Mouse (Mus musculus): ENCODE measurements around the gene Shisa9. TPM values are rescaled to one million over a fixed set of nuclear protein-coding genes. Genes with fewer than 3 reads are reported as not detected.
A peak's percentile ranks its signal among the peaks of the same experiment; 100 is the strongest.

The Shisa9 gene
- total and polyA plus RNA-seq, 2 experiments, result 0.12 to 0.74 TPM

DNA sequence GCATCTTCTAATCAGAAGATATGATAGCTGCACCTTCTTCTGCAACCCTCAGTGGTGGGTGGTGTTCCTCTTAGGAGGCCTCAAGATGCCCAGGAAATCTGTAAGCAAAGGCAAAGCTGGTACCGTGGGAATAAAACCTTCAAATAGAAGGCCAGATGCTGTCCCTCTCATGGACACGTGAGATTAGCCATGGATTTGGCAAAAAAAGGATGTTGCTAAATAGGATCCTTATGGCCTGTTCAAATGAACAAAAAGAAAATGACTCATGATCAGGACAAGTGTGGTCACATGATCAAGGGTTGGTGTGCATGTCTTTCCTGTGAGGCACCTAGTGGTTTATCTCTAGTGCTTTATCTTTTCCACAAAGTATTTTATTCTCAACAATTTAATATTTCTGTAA lies 194.1 kb downstream of the Shisa9 start:
- H3K4me3 ChIP-seq (ENCODE audit: insufficient read depth, low read depth, low read length), result no peak overlapping the region
- no peaks in the 10 kb centered on the region for H3K4me1 ChIP-seq (ENCODE audit: control insufficient read depth, insufficient read depth, low read length)
- H3K36me3 ChIP-seq (ENCODE audit: control insufficient read depth, insufficient read depth, low read length), result no peaks in the 10 kb centered on the region
- H3K79me2 ChIP-seq (ENCODE audit: control insufficient read depth, insufficient read depth, low read length), result no peaks in the 10 kb centered on the region
- no peak overlapping the region for H3K27ac ChIP-seq (replicated peaks; ENCODE audit: insufficient read depth, low read depth, low read length)
- TF ChIP-seq CTCF (IDR thresholded peaks at IDR 0.05; ENCODE audit: low read depth, low read length), result no peak
- no peak overlapping the region for H3K9ac ChIP-seq (ENCODE audit: low read depth, low read length)
- 71% methylated on average over 2 of the region's 2 CpGs for WGBS
- DNase-seq (ENCODE audit: extremely low read depth, low read depth, low spot score), result no peak
- no peaks in the 10 kb centered on the region for H3K27me3 ChIP-seq (ENCODE audit: control insufficient read depth, insufficient read depth, low read length)

DNA sequence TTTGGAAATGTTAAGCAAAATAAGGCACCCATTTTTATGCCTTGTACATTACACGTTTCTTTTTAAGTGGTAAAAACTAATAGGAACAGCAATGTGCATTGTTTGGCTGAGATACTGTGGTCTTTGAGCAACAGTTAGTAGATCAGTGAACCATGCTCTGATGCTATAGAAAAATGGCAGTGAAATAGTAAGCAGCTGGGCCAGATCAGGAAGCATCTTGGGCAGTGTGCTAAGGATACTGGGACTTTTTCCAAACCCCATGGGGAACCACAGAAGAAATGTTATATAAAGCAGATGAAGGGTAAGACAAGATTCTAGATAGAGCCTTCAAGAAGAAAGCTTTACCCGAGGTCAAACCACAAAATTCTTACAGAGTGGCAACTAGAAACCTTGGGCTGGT lies 205.8 kb downstream of the Shisa9 start:
- no peak for DNase-seq (ENCODE audit: extremely low read depth, low read depth, low spot score)
- Histone ChIP-seq H3K4me1 (ENCODE audit: control insufficient read depth, insufficient read depth, low read length) (no peaks in the 10 kb centered on the region), H3K79me2 (ENCODE audit: control insufficient read depth, insufficient read depth, low read length) (no peaks in the 10 kb centered on the region), H3K27ac (replicated peaks; ENCODE audit: insufficient read depth, low read depth, low read length) (no peak overlapping the region), H3K4me3 (ENCODE audit: insufficient read depth, low read depth, low read length) (no peak overlapping the region), H3K9ac (ENCODE audit: low read depth, low read length) (no peak overlapping the region), H3K27me3 (ENCODE audit: control insufficient read depth, insufficient read depth, low read length) (no peaks in the 10 kb centered on the region), H3K36me3 (ENCODE audit: control insufficient read depth, insufficient read depth, low read length) (no peaks in the 10 kb centered on the region)
- TF ChIP-seq POLR2A (IDR thresholded peaks at IDR 0.05; ENCODE audit: extremely low read depth, insufficient read depth, low read length) (no peak), CTCF (IDR thresholded peaks at IDR 0.05; ENCODE audit: low read depth, low read length) (no peak)
- WGBS, result 71% methylated on average over 2 of the region's 2 CpGs

DNA sequence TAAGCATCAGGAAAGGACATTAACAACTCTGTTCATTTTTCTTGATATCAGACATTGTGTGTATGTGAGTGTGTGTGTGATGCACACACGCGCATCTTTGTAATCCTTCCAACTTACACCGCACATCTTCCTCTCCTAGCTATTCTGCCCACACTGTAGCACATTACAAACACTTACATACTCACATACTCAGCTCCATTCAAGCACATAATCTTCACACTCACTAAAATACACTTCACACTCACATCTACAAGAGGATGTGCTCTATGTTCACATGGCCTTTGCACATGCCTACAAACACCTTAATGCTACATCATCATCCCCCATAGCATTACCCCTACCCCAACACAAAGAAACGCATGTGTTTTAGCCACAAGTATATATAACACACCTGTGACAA lies 212.9 kb downstream of the Shisa9 start:
- no peak for DNase-seq (ENCODE audit: extremely low read depth, low read depth, low spot score)
- Histone ChIP-seq H3K9ac (ENCODE audit: low read depth, low read length) (no peak overlapping the region), H3K79me2 (ENCODE audit: control insufficient read depth, insufficient read depth, low read length) (no peaks in the 10 kb centered on the region), H3K36me3 (ENCODE audit: control insufficient read depth, insufficient read depth, low read length) (no peaks in the 10 kb centered on the region), H3K4me3 (ENCODE audit: insufficient read depth, low read depth, low read length) (no peak overlapping the region), H3K4me1 (ENCODE audit: control insufficient read depth, insufficient read depth, low read length) (no peaks in the 10 kb centered on the region), H3K27ac (replicated peaks; ENCODE audit: insufficient read depth, low read depth, low read length) (no peak overlapping the region), H3K27me3 (ENCODE audit: control insufficient read depth, insufficient read depth, low read length) (no peaks in the 10 kb centered on the region)
- no peak for TF ChIP-seq CTCF (IDR thresholded peaks at IDR 0.05; ENCODE audit: low read depth, low read length)
- no peak for TF ChIP-seq POLR2A (IDR thresholded peaks at IDR 0.05; ENCODE audit: extremely low read depth, insufficient read depth, low read length)
- 97% methylated on average over 4 of the region's 4 CpGs for WGBS

DNA sequence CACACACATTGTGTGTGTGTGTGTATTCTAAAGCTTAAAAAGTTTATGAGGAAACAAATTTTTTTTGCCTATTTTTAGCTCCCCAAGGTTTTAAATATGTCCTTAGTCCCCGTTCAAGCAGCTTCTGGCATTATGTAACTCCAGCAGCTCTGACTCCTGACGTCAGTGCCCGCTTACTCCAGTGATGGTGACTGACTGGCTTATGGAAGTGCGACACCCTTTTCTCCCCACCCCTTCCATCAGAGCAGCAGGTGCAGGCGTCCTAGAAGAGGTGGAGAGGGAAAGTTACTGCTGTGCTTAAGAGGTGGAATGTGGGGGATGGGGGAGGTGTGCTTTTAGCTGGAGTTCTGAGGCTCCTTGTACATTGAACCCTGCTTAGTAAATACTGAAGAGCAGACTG lies 213.7 kb downstream of the Shisa9 start:
- Histone ChIP-seq H3K27me3 (ENCODE audit: control insufficient read depth, insufficient read depth, low read length) (no peaks in the 10 kb centered on the region), H3K79me2 (ENCODE audit: control insufficient read depth, insufficient read depth, low read length) (no peaks in the 10 kb centered on the region), H3K9ac (ENCODE audit: low read depth, low read length) (no peak overlapping the region), H3K36me3 (ENCODE audit: control insufficient read depth, insufficient read depth, low read length) (no peaks in the 10 kb centered on the region), H3K4me3 (ENCODE audit: insufficient read depth, low read depth, low read length) (no peak overlapping the region), H3K27ac (replicated peaks; ENCODE audit: insufficient read depth, low read depth, low read length) (no peak overlapping the region), H3K4me1 (ENCODE audit: control insufficient read depth, insufficient read depth, low read length) (no peaks in the 10 kb centered on the region)
- no peak for TF ChIP-seq POLR2A (IDR thresholded peaks at IDR 0.05; ENCODE audit: extremely low read depth, insufficient read depth, low read length)
- no peak for TF ChIP-seq CTCF (IDR thresholded peaks at IDR 0.05; ENCODE audit: low read depth, low read length)
- DNase-seq (ENCODE audit: extremely low read depth, low read depth, low spot score), result peak; percentile 28
- WGBS, result 31% methylated on average over 5 of the region's 5 CpGs

DNA sequence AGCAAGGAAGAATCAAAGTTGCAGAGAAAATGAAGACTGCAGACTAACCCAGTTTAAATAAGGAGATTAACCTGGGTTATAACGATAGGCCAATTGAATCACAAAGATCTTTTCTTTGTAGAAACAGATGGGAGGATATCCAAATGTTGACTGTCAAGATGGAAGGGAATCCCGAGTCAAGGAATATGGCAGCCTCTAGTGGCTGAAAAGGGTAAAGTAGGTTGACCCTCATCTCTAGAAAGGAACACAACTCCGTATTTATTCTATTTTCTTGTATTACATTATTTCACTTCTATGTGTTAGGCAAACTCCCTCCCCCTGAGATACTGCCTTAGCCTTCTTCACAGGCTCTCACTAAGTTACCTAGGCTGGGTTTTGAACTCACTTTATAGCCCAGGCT lies 217.3 kb downstream of the Shisa9 start:
- TF ChIP-seq CTCF (IDR thresholded peaks at IDR 0.05; ENCODE audit: low read depth, low read length) (no peak), POLR2A (IDR thresholded peaks at IDR 0.05; ENCODE audit: extremely low read depth, insufficient read depth, low read length) (no peak)
- Histone ChIP-seq H3K36me3 (ENCODE audit: control insufficient read depth, insufficient read depth, low read length) (no peaks in the 10 kb centered on the region), H3K4me1 (ENCODE audit: control insufficient read depth, insufficient read depth, low read length) (no peaks in the 10 kb centered on the region), H3K27me3 (ENCODE audit: control insufficient read depth, insufficient read depth, low read length) (no peaks in the 10 kb centered on the region), H3K27ac (replicated peaks; ENCODE audit: insufficient read depth, low read depth, low read length) (no peak overlapping the region), H3K4me3 (ENCODE audit: insufficient read depth, low read depth, low read length) (no peak overlapping the region), H3K9ac (ENCODE audit: low read depth, low read length) (no peak overlapping the region), H3K79me2 (ENCODE audit: control insufficient read depth, insufficient read depth, low read length) (no peaks in the 10 kb centered on the region)
- 54% methylated on average over 3 of the region's 3 CpGs for WGBS
- DNase-seq (ENCODE audit: extremely low read depth, low read depth, low spot score), result no peak

DNA sequence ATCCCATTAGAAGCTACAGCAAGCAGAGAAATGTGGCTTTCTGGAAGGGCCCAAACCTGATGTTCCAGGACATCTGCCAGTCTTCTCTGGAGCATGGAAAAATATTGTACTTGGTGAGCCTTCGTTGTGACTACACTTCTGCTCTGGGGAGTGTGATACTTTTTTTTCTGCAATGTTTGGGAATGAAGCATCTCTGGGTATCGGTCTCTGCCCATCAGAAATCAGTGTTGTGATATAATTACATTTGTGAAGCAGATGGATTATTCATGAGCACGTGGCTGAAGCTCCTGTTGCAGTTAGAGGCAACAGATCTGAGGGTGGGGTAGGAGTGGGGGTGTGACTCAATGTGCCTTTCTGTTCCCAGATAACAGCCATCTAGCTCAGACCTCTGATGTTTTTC lies 218.2 kb downstream of the Shisa9 start:
- peaks cover 2% of the 10 kb centered on the region; the same call in 1 of the 2 replicates for H3K4me1 ChIP-seq (ENCODE audit: control insufficient read depth, insufficient read depth, low read length)
- TF ChIP-seq POLR2A (IDR thresholded peaks at IDR 0.05; ENCODE audit: extremely low read depth, insufficient read depth, low read length) (no peak), CTCF (IDR thresholded peaks at IDR 0.05; ENCODE audit: low read depth, low read length) (no peak)
- H3K36me3 ChIP-seq (ENCODE audit: control insufficient read depth, insufficient read depth, low read length), result no peaks in the 10 kb centered on the region
- no peak overlapping the region for H3K27ac ChIP-seq (replicated peaks; ENCODE audit: insufficient read depth, low read depth, low read length)
- H3K4me3 ChIP-seq (ENCODE audit: insufficient read depth, low read depth, low read length), result no peak overlapping the region
- no peaks in the 10 kb centered on the region for H3K79me2 ChIP-seq (ENCODE audit: control insufficient read depth, insufficient read depth, low read length)
- 69% methylated on average over 3 of the region's 3 CpGs for WGBS
- DNase-seq (ENCODE audit: extremely low read depth, low read depth, low spot score), result no peak
- no peaks in the 10 kb centered on the region for H3K27me3 ChIP-seq (ENCODE audit: control insufficient read depth, insufficient read depth, low read length)
- no peak overlapping the region for H3K9ac ChIP-seq (ENCODE audit: low read depth, low read length)
